Mouse (Mus musculus) stomach, embryonic 14.5 days (tissue): ENCODE measurements around the gene Zfp934. TPM values are rescaled to one million over a fixed set of nuclear protein-coding genes. Genes with fewer than 3 reads are reported as not detected.
"Not testable (repeated sequence)": the region's sequence is repeated elsewhere in the genome, so short reads cannot be mapped to it uniquely, and the experiment has no call there.

ENCODE experiments used
- ATAC-seq: fragments of 200-750 bp; cut with Nextera tagmentation; 2 replicates; pipeline ENCODE4 v1.8.0; 2017; ENCODE audit warnings: low read depth, moderate TSS enrichment; ENCODE audit not compliant: insufficient number of reproducible peaks, insufficient read depth, low FRiP score
- H3K27ac ChIP-seq: fragments of 300-500 bp; sonication (generic); 2 replicates; pipeline ENCODE4 v1.5.1; 2014; ENCODE audit warnings: mild to moderate bottlenecking, low read length, moderate library complexity, mixed read lengths
- H3K27me3 ChIP-seq: fragments of 300-500 bp; sonication (generic); 2 replicates; pipeline ENCODE4 v1.6.1; 2014; ENCODE audit warnings: low read length, control low read depth, mixed read lengths; ENCODE audit not compliant: control insufficient read depth, insufficient read depth
- H3K36me3 ChIP-seq: fragments of 300-500 bp; sonication (generic); 2 replicates; pipeline ENCODE4 v1.6.1; 2014; ENCODE audit warnings: mild to moderate bottlenecking, control low read depth, low read length, moderate library complexity, mixed read lengths; ENCODE audit not compliant: control insufficient read depth, insufficient read depth
- H3K4me1 ChIP-seq: fragments of 300-500 bp; sonication (generic); 2 replicates; pipeline ENCODE4 v1.6.1; 2014; ENCODE audit warnings: low read length, control low read depth, mixed read lengths; ENCODE audit not compliant: control insufficient read depth, insufficient read depth
- H3K4me2 ChIP-seq: fragments of 300-500 bp; sonication (generic); replicated peaks from 2 replicates; pipeline ENCODE4 v1.6.1; 2014; ENCODE audit warnings: low read depth, low read length, control low read depth
- H3K4me3 ChIP-seq: fragments of 300-500 bp; sonication (generic); 2 replicates; pipeline ENCODE4 v1.5.1; 2014; ENCODE audit warnings: low read depth, low read length, control low read depth
- H3K9ac ChIP-seq: fragments of 300-500 bp; sonication (generic); replicated peaks from 2 replicates; pipeline ENCODE4 v1.6.1; 2014; ENCODE audit warnings: low read depth, mild to moderate bottlenecking, control low read depth, low read length, moderate library complexity, mixed read lengths
- H3K9me3 ChIP-seq: fragments of 300-500 bp; sonication (generic); 2 replicates; pipeline ENCODE4 v1.6.1; 2016; ENCODE audit warnings: low read depth, low read length, control low read depth; ENCODE audit not compliant: control insufficient read depth
- WGBS: fragments of 180-500 bp; shearing (Covaris S2); extraction: QIAGEN DNeasy Blood & Tissue Kit; methylation state at CpG from one replicate; pipeline ENCODE4 v1.1.7; 2014; 5-methylcytosine and 5-hydroxymethylcytosine counted together
- microRNA-seq: library from miRNA; unstranded; fragments of <30 nt; microRNA quantifications from one replicate; pipeline ENCODE4, GENCODE M21; 2016
- polyA plus RNA-seq: library from polyadenylated mRNA; unstranded; fragments of >200 nt; fragmentation: Nextera tagmentation; extraction: Ambion mirVana; gene quantifications from 2 replicates; pipeline ENCODE4 v1.2.1, GENCODE M21; 2014

Gene Zfp934
- polyA plus RNA-seq, 1 experiment from 2014 or later: 25.0 TPM

DNA sequence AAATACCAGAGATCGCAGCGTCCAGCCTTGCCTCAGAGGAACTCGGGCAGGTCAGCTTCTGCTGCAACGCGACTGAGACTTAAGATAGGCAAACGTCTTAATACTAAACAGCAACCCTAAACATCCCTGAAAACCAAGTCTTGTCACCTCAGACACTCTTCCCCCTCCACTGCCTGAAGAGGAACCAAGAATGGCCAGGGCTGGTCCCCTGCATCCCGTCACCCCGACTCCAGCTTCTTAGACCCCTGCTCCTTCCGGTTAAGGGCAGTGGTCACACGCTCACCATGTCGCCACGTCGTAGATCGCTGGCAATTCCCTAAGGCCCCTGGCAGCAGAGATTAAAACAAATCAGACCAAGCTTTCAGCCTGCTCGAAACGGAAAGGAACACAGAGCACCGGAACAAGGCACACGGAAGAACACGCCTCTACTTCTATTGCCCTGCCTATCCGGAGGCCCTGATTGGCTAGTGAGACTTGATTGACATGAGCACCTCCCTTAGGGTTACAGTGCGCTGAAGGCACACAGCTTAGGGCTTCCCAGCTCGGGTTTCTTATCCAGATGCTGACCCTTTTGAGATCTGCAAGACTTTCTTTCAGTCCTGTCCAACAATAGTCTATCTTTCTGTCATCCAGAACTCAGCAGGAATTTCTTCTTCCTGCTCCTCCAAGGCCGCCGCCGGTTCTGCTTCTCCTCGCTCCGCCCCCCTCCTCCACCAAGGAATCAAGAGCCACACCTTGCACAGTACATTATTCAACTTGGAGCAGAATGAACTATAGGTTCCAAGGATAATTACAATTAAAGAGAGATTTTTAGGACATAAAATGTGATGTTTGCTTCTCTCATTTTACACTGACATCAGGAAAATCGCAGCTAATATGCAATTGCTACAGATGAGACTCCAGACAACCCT is 104.3 kb downstream of the Zfp934 start, which contains the start of gene Gm49359:
Gm49359 (minus strand) TSS at position 409 of the 911 bp plus-strand sequence.
- H3K36me3 ChIP-seq, H3K4me1 ChIP-seq, H3K9ac ChIP-seq, H3K27me3 ChIP-seq, H3K9me3 ChIP-seq: not testable (repeated sequence)
- WGBS: 2% methylated on average over 28 of the region's 28 CpGs
- H3K27ac ChIP-seq: 0 out of 2 replicates have a peak within 1 kb of the TSS, but pooled peaks have one; percentile 34
- peak within 1 kb of the TSS; percentile 25; the same call in 1 of the 2 replicates for H3K4me2 ChIP-seq
- peak; percentile 99 for ATAC-seq
- H3K4me3 ChIP-seq: peak within 1 kb of the TSS; percentile 46

Small RNAs within 50 kb of the gene (microRNA-seq; reads per million reads assigned to microRNA genes)
- gene Gm22256: not detected

Other genes with a start within 250 kb of the Zfp934 start
- 4.5 and 6.3 TPM in 2 replicates for gene Gm3604, start 188.0 kb downstream of the Zfp934 start, polyA plus RNA-seq
- 14.1 and 15.4 TPM in 2 replicates for gene Gm49359, start 104.4 kb downstream of the Zfp934 start, polyA plus RNA-seq
- 1.5 TPM in 1 of 2 replicates, not detected in the other for gene Zfp935, start 12.7 kb downstream of the Zfp934 start, polyA plus RNA-seq
- gene 6720489N17Rik, start 53.0 kb upstream of the Zfp934 start, polyA plus RNA-seq: 12.8 and 15.1 TPM in 2 replicates
- gene Platr25, start 189.5 kb upstream of the Zfp934 start, polyA plus RNA-seq: 33.9 and 34.3 TPM in 2 replicates
- gene Gm5141, start 214.6 kb upstream of the Zfp934 start, polyA plus RNA-seq: 13.3 and 13.8 TPM in 2 replicates